Mouse (Mus musculus) erythroblast, embryonic 14.5 days (primary cell): ENCODE data around the gene Aamp. TPM values are rescaled to one million over a fixed set of nuclear protein-coding genes. Genes with fewer than 3 reads are reported as not detected.
"Not testable (repeated sequence)": the region's sequence is repeated elsewhere in the genome, so short reads cannot be mapped to it uniquely, and the experiment has no call there.

Experiments
- H3K27me3 ChIP-seq: 2 replicates; pipeline ENCODE4 v1.6.1; 2012; ENCODE audit warnings: inconsistent platforms; ENCODE audit not compliant: control insufficient read depth
- H3K36me3 ChIP-seq: 2 replicates; pipeline ENCODE4 v1.6.1; 2012; ENCODE audit warnings: mild to moderate bottlenecking, inconsistent platforms; ENCODE audit not compliant: control insufficient read depth
- H3K4me1 ChIP-seq: 2 replicates; pipeline ENCODE4 v1.6.1; 2012; ENCODE audit warnings: inconsistent platforms; ENCODE audit not compliant: control insufficient read depth
- H3K4me3 ChIP-seq: replicated peaks from 2 replicates; pipeline ENCODE3; 2012; ENCODE audit warnings: moderate library complexity, mild to moderate bottlenecking, inconsistent platforms
- H3K9me3 ChIP-seq: 2 replicates; pipeline ENCODE4 v1.6.1; 2012; ENCODE audit warnings: low read length, inconsistent platforms, mixed read lengths; ENCODE audit not compliant: control insufficient read depth
- GATA1 ChIP-seq: IDR thresholded peaks from 2 replicates; pipeline ENCODE4 v1.6.1; 2012; ENCODE audit warnings: low read length, inconsistent platforms, mixed read lengths
- TAL1 ChIP-seq: IDR thresholded peaks from 3 replicates; pipeline ENCODE4 v1.6.1; 2012; ENCODE audit warnings: low read length, inconsistent platforms, mixed read lengths
- polyA plus RNA-seq: library from polyadenylated mRNA; stranded (reverse); fragments of >175 nt; gene quantifications from 2 replicates; pipeline ENCODE4 v1.2.3, GENCODE M21; 2012

Gene Aamp
- 12.2 and 15.5 TPM in 2 replicates for polyA plus RNA-seq

GRCm38 (mm10) chr1:74284543-74285160 lies at the start of gene Aamp, which contains the start of gene Pnkd:
Aamp (minus strand) TSS chr1:74284738.
Pnkd (plus strand) TSS chr1:74284930.
- peaks cover 56% of the 10 kb centered on the region for H3K4me1 ChIP-seq
- H3K9me3 ChIP-seq, result no peaks in the 10 kb centered on the region
- H3K27me3 ChIP-seq, result no peaks in the 10 kb centered on the region
- peak within 1 kb of the TSS; percentile 83 for H3K4me3 ChIP-seq
- TF ChIP-seq GATA1 (no peak), TAL1 (no peak)
- peaks cover 61% of the 10 kb centered on the region for H3K36me3 ChIP-seq

DNA sequence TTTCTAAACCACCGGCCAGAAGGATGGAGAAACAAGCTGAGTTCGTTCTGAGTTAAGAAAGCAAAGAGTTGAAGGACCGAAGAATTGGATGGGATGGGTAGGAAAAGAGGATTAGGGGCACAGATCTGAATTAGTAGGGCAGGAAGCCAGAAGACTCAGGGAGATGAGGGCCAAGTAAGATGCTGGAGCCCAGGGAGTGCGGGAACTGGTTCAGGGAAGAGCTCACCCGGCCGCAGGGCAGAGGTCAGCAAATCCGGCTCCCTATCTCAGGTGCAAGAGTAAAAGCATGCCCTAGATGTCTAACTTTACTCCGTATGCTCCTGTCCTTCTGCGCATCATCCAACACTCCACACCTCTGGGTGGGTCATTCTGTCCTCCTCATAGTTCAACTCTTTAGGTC lies 48.4 kb upstream of the Aamp start:
- Histone ChIP-seq H3K4me3 (peak overlapping the region; percentile 56), H3K4me1 (peaks cover 35% of the 10 kb centered on the region), H3K36me3 (no peaks in the 10 kb centered on the region), H3K27me3 (peaks cover 24% of the 10 kb centered on the region), H3K9me3 (no peaks in the 10 kb centered on the region)
- TF ChIP-seq TAL1 (no peak), GATA1 (no peak)

DNA sequence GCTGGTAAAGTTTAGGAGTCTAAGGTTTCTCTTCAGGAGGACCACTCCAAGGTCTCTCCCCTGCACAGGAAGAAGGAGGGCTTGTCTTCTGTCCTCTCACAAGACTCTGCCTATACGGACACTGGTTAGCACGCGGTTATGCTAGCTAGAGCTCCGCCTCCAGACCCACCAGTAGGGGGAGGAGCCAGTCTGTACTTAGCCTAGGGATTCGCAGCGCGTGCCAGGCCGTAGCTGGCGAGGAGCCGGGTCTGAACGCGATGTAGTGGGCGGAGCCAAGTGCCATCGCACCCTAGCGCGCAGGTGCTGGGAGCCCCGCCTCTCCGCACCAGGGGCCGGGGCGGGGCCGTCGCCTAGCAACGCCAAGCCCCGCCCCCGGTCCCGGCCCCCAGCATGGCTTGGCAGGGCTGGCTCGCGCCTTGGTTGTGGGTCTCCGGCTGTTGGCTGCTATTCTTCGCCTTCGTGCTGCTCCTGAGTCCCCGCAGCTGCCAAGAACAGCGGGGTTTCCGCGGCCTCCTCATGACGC lies 47.8 kb upstream of the Aamp start:
- H3K27me3 ChIP-seq, result peaks cover 24% of the 10 kb centered on the region
- H3K4me3 ChIP-seq, result peak overlapping the region; percentile 56
- TF ChIP-seq GATA1 (no peak), TAL1 (no peak)
- H3K36me3 ChIP-seq, result no peaks in the 10 kb centered on the region
- H3K4me1 ChIP-seq, result peaks cover 35% of the 10 kb centered on the region
- H3K9me3 ChIP-seq, result no peaks in the 10 kb centered on the region

GRCm38 (mm10) chr1:74331046-74331681 lies 46.6 kb upstream of the Aamp start:
- peaks cover 24% of the 10 kb centered on the region for H3K27me3 ChIP-seq
- H3K4me3 ChIP-seq, result no peak overlapping the region
- H3K9me3 ChIP-seq, result no peaks in the 10 kb centered on the region
- H3K4me1 ChIP-seq, result peaks cover 35% of the 10 kb centered on the region
- TF ChIP-seq GATA1, result no peak
- TF ChIP-seq TAL1, result no peak
- no peaks in the 10 kb centered on the region for H3K36me3 ChIP-seq

DNA sequence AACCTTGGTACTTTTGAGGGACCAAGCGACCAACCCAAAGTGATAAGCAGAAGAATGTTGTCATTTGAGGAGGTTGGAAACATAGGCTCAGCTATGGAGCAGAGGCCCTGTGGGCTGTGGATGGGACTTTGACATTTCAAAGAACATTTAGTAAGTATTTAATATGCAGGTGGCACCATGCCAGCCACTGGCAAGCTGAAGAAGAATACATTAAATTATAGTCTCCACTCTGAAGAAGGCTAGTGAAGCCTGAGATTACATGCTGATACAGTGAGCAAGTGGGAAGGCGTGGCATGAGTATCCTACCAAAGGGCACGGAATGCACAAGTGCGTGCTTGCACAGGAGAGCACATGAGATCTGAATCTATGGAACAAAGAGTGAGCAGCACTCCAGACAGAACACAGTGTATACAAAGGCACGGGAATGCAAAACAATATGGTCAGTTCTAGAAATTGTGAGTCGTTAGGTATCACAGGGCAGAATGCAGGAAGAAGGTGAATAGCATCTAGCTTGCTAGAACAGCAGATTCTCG lies 45.4 kb upstream of the Aamp start:
- H3K9me3 ChIP-seq, result no peaks in the 10 kb centered on the region
- H3K27me3 ChIP-seq, result peaks cover 19% of the 10 kb centered on the region
- TF ChIP-seq TAL1 (no peak), GATA1 (no peak)
- no peaks in the 10 kb centered on the region for H3K36me3 ChIP-seq
- H3K4me3 ChIP-seq, result no peak overlapping the region
- peaks cover 35% of the 10 kb centered on the region for H3K4me1 ChIP-seq

DNA sequence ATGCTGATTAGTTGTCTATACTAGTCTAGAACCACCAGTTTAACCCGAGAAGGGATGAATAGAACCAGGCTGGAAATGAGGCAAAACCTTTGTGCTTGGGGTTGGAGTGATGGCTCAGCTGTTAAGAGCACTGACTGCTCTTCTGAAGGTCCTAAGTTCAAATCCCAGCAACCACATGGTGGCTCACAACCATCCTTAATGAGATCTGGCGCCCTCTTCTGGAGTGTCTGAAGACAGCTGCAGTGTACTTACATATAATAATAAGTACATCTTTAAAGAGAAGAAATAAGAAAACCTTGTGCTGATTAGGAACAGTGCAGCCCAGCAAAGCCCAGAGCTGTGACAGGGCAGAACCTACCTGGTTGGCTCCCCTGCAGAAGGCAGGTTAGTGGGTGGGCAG lies 42.4 kb upstream of the Aamp start:
- not testable (repeated sequence) for H3K36me3 ChIP-seq, H3K27me3 ChIP-seq, H3K9me3 ChIP-seq, H3K4me3 ChIP-seq
- H3K4me1 ChIP-seq, result peaks cover 20% of the 10 kb centered on the region

- Histone ChIP-seq H3K4me3 (no peak overlapping the region), H3K36me3 (no peaks in the 10 kb centered on the region), H3K27me3 (peaks cover 3% of the 10 kb centered on the region), H3K4me1 (no peaks in the 10 kb centered on the region), H3K9me3 (no peaks in the 10 kb centered on the region)
- TF ChIP-seq GATA1 (no peak), TAL1 (no peak)
Measured at GRCm38 (mm10) chr1:74321396-74321795, 36.9 kb upstream of the Aamp start.

DNA sequence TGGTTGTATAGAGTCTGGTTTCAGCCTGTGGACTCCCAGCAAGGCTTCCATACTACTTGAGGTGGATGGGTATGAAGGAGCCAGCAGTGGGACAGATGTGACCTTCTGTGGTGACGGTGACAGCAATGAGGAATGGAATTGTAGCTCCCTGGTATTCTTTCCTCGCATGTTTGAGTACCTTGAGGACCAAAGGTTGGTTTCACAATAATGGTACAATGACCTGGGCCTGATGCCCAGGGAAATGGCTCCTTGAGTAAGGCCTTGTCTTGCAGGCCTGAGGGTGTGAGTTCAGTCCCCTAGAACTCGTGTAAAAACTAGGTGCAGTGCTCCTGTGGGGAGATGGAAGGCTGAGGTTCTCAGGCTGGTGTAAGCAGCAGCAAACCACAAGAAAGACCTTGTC lies 34.2 kb upstream of the Aamp start:
- Histone ChIP-seq H3K9me3 (no peaks in the 10 kb centered on the region), H3K4me1 (no peaks in the 10 kb centered on the region), H3K4me3 (no peak overlapping the region), H3K36me3 (no peaks in the 10 kb centered on the region), H3K27me3 (peaks cover 3% of the 10 kb centered on the region)
- TF ChIP-seq GATA1 (no peak), TAL1 (no peak)

DNA sequence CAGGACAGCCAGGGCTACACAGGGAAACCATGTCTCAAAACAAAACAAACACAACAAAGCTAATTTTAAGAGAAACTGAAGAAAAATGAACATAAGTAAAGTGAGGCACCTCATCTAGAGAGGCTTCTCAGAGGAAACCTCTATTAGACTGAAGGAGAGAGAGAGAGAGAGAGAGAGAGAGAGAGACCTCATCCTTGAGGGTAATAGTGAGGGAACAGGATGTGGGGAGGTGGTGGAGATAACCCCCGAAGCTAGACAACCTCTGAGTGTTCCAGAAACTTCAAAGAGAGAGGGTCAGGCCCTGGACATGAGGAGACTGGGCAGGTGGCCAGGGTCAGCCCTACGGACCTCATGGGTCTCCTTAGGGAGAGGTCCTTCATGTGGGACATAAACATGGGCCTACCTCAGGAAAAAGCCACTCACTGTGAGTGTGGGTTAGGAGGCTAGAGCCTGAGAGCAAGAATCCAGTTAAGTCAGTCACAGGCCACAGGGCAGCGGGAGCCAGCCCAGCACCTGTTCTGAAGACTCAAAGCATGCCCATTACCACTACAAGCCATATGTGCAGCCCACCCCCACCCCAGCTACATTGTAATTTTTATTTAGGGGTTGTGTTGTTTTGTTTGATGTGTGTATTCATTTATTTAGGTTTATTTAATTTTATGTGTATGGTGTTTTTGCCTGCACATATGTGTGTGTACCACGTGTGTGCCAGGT lies 31.7 kb upstream of the Aamp start:
- Histone ChIP-seq H3K27me3 (no peaks in the 10 kb centered on the region), H3K36me3 (no peaks in the 10 kb centered on the region), H3K4me1 (no peaks in the 10 kb centered on the region), H3K4me3 (no peak overlapping the region), H3K9me3 (no peaks in the 10 kb centered on the region)
- TF ChIP-seq TAL1 (no peak), GATA1 (no peak)
